Mouse (Mus musculus): Measurements from ENCODE around the gene Gm17535.
"Not testable (repeated sequence)": the region's sequence is repeated elsewhere in the genome, so short reads cannot be mapped to it uniquely, and the experiment has no call there.

DNA sequence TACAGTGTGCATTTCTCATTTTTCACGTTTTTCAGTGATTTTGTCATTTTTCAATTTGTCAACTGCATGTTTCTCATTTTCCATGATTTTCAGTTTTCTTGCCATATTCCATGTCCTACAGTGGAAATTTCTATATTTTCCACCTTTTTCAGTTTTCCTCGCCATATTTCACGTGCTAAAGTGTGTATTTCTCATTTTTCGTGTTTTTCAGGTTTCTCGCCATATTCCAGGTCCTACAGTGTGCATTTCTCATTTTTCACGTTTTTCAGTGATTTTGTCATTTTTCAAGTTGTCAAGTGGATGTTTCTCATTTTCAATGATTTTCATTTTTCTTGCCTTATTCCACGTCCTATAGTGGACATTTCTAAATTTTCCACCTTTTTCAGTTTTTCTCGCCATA lies 2.2 kb downstream of the Gm17535 start, which contains the start of gene Gm10715:
- not testable (repeated sequence) for TF ChIP-seq POLR2A (IDR thresholded peaks at IDR 0.05; ENCODE audit: borderline replicate concordance, control insufficient read depth, low read depth, low read length); CTCF (IDR thresholded peaks at IDR 0.05; ENCODE audit: control insufficient read depth, insufficient read depth, low read length)

Data from bone marrow, adult 2 months (tissue).